Mouse (Mus musculus) liver, embryonic 14.5 days (tissue): ENCODE data around the gene Sphk2.

Source experiments
- CTCF ChIP-seq: IDR thresholded peaks from 2 replicates; pipeline ENCODE4 v1.5.1; 2016; ENCODE audit warnings: antibody characterized with exemption, low read depth, control low read depth
- EP300 ChIP-seq: IDR thresholded peaks from 2 replicates; pipeline ENCODE4 v1.6.1; 2016; ENCODE audit warnings: antibody characterized with exemption, low read depth

- TF ChIP-seq CTCF (no peak), EP300 (no peak)
These were observed 39.3 kb downstream of the Sphk2 start for GRCm38 (mm10) chr7:45678513-45678912.
